Mouse (Mus musculus): ENCODE measurements around the gene Kit.

- no peak for TF ChIP-seq CTCF (IDR thresholded peaks at IDR 0.05; ENCODE audit: low read depth)
- no peak for TF ChIP-seq EP300 (IDR thresholded peaks at IDR 0.05; ENCODE audit: low read depth)
These were observed 130.7 kb downstream of the Kit start for GRCm38 (mm10) chr5:75705421-75705820.

All from liver, embryonic 14.5 days (tissue).